15 mouse cellular contexts compared by ENCODE assay signal in genomic region chr3:21379816-21380215, GRCm38 (mm10).
A peak's percentile ranks its signal among the peaks of the same experiment; 100 is the strongest.
DNase-seq lines count a peak whose midpoint lies in the region; ATAC-seq and TF ChIP-seq lines count a peak whose summit lies in the region.
"Had no signal": no experiment of that assay in that cellular context is flagged by ENCODE, and none has a peak within 500 bp of the region (broad histone marks: within the 10 kb centered on the region; RNA-seq: fewer than 3 reads in every experiment).

No protein-coding gene starts in this region.

- H3K9me3 ChIP-seq in midbrain, postnatal 0 days (ENCODE audit: low read length), result no peaks in the 10 kb centered on the region
- no peaks in the 10 kb centered on the region for H3K9me3 ChIP-seq in kidney, embryonic 16.5 days (ENCODE audit: low read length)
- H3K9me3 ChIP-seq: embryonic facial prominence, embryonic 13.5 days; forebrain, embryonic 15.5 days had no signal

- no peak for TF ChIP-seq CTCF in lung, adult 2 months (IDR thresholded peaks at IDR 0.05; ENCODE audit: insufficient read depth, low read length)
- TF ChIP-seq CTCF in midbrain, postnatal 0 days (IDR thresholded peaks at IDR 0.05), result no peak

- no peak overlapping the region for H3K4me2 ChIP-seq in midbrain, postnatal 0 days (ENCODE audit: low read depth, low read length, poor library complexity, severe bottlenecking)
- no peak overlapping the region for H3K4me2 ChIP-seq in kidney, embryonic 16.5 days (replicated peaks; ENCODE audit: low read depth, low read length)
- H3K4me2 ChIP-seq: embryonic facial prominence, embryonic 13.5 days; forebrain, embryonic 15.5 days; midbrain, embryonic 11.5 days had no signal

- H3K27ac ChIP-seq in midbrain, postnatal 0 days (ENCODE audit: low read depth, low read length), result no peak overlapping the region
- H3K27ac ChIP-seq in kidney, embryonic 16.5 days (ENCODE audit: low read length), result no peak overlapping the region
- H3K27ac ChIP-seq: forebrain, embryonic 15.5 days had no signal

- ATAC-seq in midbrain, postnatal 0 days (ENCODE audit: low FRiP score), result no peak
- no peak for ATAC-seq in kidney, embryonic 16.5 days (ENCODE audit: low FRiP score, low TSS enrichment)
- ATAC-seq: forebrain, embryonic 15.5 days; intestine, postnatal 0 days; liver, postnatal 0 days had no signal

- no peak overlapping the region for H3K4me3 ChIP-seq in lung, adult 2 months (replicated peaks; ENCODE audit: extremely low read depth, low read depth, low read length)
- no peak overlapping the region for H3K4me3 ChIP-seq in midbrain, postnatal 0 days (ENCODE audit: low read depth, low read length)
- H3K4me3 ChIP-seq in kidney, embryonic 16.5 days (ENCODE audit: low read length), result no peak overlapping the region
- H3K4me3 ChIP-seq: embryonic facial prominence, embryonic 13.5 days; forebrain, embryonic 15.5 days had no signal

- no peaks in the 10 kb centered on the region for H3K27me3 ChIP-seq in midbrain, postnatal 0 days (ENCODE audit: insufficient read depth, low read length)
- H3K27me3 ChIP-seq in kidney, embryonic 16.5 days (ENCODE audit: insufficient read depth, low read length), result no peaks in the 10 kb centered on the region
- H3K27me3 ChIP-seq: embryonic facial prominence, embryonic 13.5 days; forebrain, embryonic 15.5 days had no signal

- H3K9ac ChIP-seq in midbrain, postnatal 0 days (replicated peaks; ENCODE audit: low read length, poor library complexity, severe bottlenecking), result no peak overlapping the region
- no peak overlapping the region for H3K9ac ChIP-seq in kidney, embryonic 16.5 days (replicated peaks; ENCODE audit: low read length)
- H3K9ac ChIP-seq: embryonic facial prominence, embryonic 13.5 days; forebrain, embryonic 15.5 days; liver, postnatal 0 days had no signal

- H3K36me3 ChIP-seq in midbrain, postnatal 0 days (ENCODE audit: insufficient read depth, low read length), result no peaks in the 10 kb centered on the region
- H3K36me3 ChIP-seq in kidney, embryonic 16.5 days (ENCODE audit: insufficient read depth, low read length), result no peaks in the 10 kb centered on the region
- H3K36me3 ChIP-seq: embryonic facial prominence, embryonic 13.5 days; forebrain, embryonic 15.5 days had no signal

- peak; percentile 22 to 42 for DNase-seq in cerebellum, postnatal 10 days
- DNase-seq in cerebellum, postnatal 36 days, result no peak
- peak; percentile 7 to 29 for DNase-seq in lung, adult 18-20 months
- DNase-seq in lung, adult 2 months, result no peak
- DNase-seq in heart, postnatal 14 days, result peak; percentile 13 to 19
- DNase-seq in lung, postnatal 25 days (ENCODE audit: low spot score), result peak; percentile 47
- DNase-seq in midbrain, postnatal 0 days (ENCODE audit: low spot score), result no peak
- DNase-seq: kidney, postnatal 36 days; liver, postnatal 0 days; thymus, adult 2 months had no signal

- intact Hi-C loops in heart, postnatal 14 days (cut with DNase I), result no loop called here

- 68% methylated on average over 2 of the region's 2 CpGs for WGBS in lung, adult 2 months
- WGBS in midbrain, postnatal 0 days, result 91% methylated on average over 2 of the region's 2 CpGs
- 94% methylated on average over 2 of the region's 2 CpGs for WGBS in kidney, embryonic 16.5 days

- no peaks in the 10 kb centered on the region for H3K4me1 ChIP-seq in lung, adult 2 months (ENCODE audit: control insufficient read depth, insufficient read depth, low read length)
- no peaks in the 10 kb centered on the region for H3K4me1 ChIP-seq in midbrain, postnatal 0 days (ENCODE audit: insufficient read depth, low read length)
- no peaks in the 10 kb centered on the region for H3K4me1 ChIP-seq in kidney, embryonic 16.5 days (ENCODE audit: insufficient read depth, low read length)
- H3K4me1 ChIP-seq: embryonic facial prominence, embryonic 13.5 days; forebrain, embryonic 15.5 days had no signal

- no peak for TF ChIP-seq POLR2A in lung, adult 2 months (IDR thresholded peaks at IDR 0.05; ENCODE audit: borderline replicate concordance, extremely low read depth, low read depth, low read length)

Comparison
In these comparisons a context has a peak if more than half of its experiments do, and no peak if none do; other contexts are left out.
1. DNase-seq: peak in cerebellum, postnatal 10 days (2 of 2), lung, adult 18-20 months (2 of 2), heart, postnatal 14 days (2 of 2) and lung, postnatal 25 days (single experiment); none in cerebellum, postnatal 36 days (0 of 2), lung, adult 2 months (single experiment) and midbrain, postnatal 0 days (single experiment).